Mouse (Mus musculus): Measurements from ENCODE around the gene Gm49673.
"Not testable (repeated sequence)": the region's sequence is repeated elsewhere in the genome, so short reads cannot be mapped to it uniquely, and the experiment has no call there.

DNA sequence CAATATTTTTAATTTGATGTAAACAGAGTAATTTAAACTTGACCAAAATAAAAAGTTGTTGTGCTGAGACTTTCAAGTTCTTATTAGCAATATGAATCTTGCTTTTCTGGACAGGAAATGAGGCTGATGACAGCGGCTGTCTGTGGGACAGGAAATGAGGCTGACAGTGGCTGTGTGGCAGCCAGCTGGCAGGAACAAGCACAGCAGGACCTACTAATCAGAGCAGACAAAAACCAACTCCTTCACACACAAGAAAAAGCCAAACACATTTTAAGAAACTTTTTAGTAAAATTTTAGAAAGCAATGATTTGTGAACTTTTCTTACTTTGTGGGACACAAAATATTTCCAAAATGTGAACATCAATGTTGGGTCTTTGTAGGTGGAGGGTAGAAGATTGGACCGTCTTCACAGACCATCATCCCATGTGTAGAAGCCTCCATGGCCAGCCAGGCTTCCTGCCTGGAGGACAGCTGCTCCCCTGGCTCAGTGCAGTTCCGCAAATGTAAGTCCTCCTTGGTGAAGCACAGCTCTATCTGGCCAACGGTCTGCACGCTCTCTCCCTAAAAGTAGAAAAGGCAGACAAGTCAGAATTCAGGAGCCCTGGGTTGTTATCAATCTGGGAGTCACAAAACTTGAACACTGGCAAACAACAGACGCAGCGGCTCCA, 19.1 kb downstream of the Gm49673 start:
- TF ChIP-seq POLR2A (IDR thresholded peaks at IDR 0.05; ENCODE audit: borderline replicate concordance, insufficient read depth, low read length); CTCF (IDR thresholded peaks at IDR 0.05; ENCODE audit: borderline replicate concordance, insufficient read depth, low read depth, low read length): not testable (repeated sequence)
